Mouse (Mus musculus): ENCODE data around the gene Fitm1. TPM values are rescaled to one million over a fixed set of nuclear protein-coding genes. Genes with fewer than 3 reads are reported as not detected.

Fitm1 gene
- polyA plus RNA-seq, 1 experiment from 2014 or later, result not detected

DNA sequence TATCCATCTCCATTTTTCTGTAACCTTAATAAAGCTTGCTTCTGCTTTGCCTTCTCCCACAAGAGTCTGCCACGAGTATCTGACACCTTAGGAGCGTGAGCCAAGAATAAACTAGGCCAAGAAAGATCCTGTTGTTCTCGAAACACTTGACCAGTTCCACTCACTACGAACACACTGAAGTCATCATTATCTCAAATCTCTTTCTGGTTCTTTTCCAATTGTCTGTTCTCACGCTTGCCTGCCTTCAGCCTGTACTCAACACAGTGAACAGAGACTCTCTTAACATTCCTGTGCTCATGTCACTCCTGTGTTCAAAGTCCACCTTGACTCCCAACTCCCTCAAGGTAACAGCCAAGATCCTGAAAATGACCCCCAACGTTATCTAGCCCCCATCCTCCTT lies 37.9 kb downstream of the Fitm1 start:
- DNase-seq (ENCODE audit: extremely low spot score, low spot score), result no peak
- WGBS, result 84% methylated on average over 6 of the region's 6 CpGs
- H3K4me1 ChIP-seq, result peaks cover 12% of the 10 kb centered on the region
- H3K27ac ChIP-seq, result no peak overlapping the region
- peaks cover 22% of the 10 kb centered on the region for H3K36me3 ChIP-seq (replicated peaks)
- no peak overlapping the region for H3K4me3 ChIP-seq
- H3K9me3 ChIP-seq, result no peaks in the 10 kb centered on the region
- H3K27me3 ChIP-seq (ENCODE audit: poor library complexity, severe bottlenecking), result peaks cover 4% of the 10 kb centered on the region; the same call in 1 of the 2 replicates

DNA sequence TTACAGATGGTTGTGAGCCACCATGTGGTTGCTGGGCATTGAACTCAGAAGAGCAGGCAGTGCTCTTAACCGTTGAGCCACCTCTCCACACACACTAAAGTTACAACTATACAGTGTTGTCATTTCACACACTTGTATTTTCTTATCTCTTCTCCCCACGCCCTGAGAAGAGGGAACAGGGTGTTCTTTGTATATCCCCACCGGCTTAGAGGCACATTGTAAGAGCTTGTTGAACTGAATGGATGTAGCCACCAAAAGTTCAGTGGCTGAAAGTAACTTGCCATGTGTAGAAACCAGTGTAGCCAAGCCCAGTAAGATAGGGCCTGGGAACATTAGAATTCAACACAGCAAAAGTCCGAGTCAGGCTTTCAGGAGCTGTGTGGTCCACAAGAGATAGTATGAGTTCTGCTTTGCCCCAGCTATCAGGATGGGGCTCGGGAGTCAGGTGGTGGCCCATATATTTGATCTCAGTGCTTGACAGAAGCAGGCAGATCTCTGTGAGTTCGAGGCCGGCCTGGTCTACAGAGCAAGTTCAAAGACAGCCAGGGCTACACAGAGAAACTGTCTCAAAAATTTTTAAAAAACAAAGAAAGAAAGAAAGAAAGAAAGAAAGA lies 39.3 kb downstream of the Fitm1 start:
- H3K4me3 ChIP-seq, result no peak overlapping the region
- H3K27me3 ChIP-seq (ENCODE audit: poor library complexity, severe bottlenecking), result peaks cover 13% of the 10 kb centered on the region
- H3K4me1 ChIP-seq, result peaks cover 20% of the 10 kb centered on the region
- 82% methylated on average over 7 of the region's 7 CpGs for WGBS
- H3K27ac ChIP-seq, result no peak overlapping the region
- no peaks in the 10 kb centered on the region for H3K9me3 ChIP-seq
- peaks cover 9% of the 10 kb centered on the region for H3K36me3 ChIP-seq (replicated peaks)
- no peak for DNase-seq (ENCODE audit: extremely low spot score, low spot score)

DNA sequence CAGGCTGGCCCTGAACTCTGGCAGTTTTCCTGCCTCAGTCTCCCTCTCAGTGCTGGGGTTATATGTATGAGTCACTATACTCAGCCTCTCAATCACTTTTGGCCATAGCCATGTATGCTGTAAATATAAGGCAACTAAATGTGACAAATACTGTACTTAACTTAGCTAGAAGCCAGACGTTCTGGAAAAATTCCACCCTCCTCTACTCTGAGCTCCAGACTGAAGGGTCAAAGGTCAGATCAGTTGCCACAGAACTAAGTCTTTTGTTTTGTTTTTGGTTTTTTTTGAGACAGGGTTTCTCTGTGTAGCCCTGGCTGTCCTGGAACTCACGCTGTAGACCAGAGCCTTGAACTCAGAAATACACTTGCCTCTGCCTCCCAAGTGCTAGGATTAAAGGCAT lies 40.5 kb downstream of the Fitm1 start:
- WGBS, result 50% methylated on average over 2 of the region's 2 CpGs
- Histone ChIP-seq H3K4me3 (no peak overlapping the region), H3K27ac (no peak overlapping the region), H3K9me3 (no peaks in the 10 kb centered on the region), H3K36me3 (replicated peaks) (no peaks in the 10 kb centered on the region), H3K27me3 (ENCODE audit: poor library complexity, severe bottlenecking) (peaks cover 13% of the 10 kb centered on the region), H3K4me1 (peaks cover 20% of the 10 kb centered on the region)
- DNase-seq (ENCODE audit: extremely low spot score, low spot score), result no peak

- Histone ChIP-seq H3K27me3 (ENCODE audit: poor library complexity, severe bottlenecking) (peaks cover 13% of the 10 kb centered on the region), H3K4me3 (no peak overlapping the region), H3K27ac (no peak overlapping the region), H3K9me3 (no peaks in the 10 kb centered on the region), H3K4me1 (peaks cover 20% of the 10 kb centered on the region), H3K36me3 (replicated peaks) (no peaks in the 10 kb centered on the region)
- DNase-seq (ENCODE audit: extremely low spot score, low spot score), result no peak
- 89% methylated on average over 2 of the region's 2 CpGs for WGBS
Measured at GRCm38 (mm10) chr14:55616844-55617243, 41.4 kb downstream of the Fitm1 start.

DNA sequence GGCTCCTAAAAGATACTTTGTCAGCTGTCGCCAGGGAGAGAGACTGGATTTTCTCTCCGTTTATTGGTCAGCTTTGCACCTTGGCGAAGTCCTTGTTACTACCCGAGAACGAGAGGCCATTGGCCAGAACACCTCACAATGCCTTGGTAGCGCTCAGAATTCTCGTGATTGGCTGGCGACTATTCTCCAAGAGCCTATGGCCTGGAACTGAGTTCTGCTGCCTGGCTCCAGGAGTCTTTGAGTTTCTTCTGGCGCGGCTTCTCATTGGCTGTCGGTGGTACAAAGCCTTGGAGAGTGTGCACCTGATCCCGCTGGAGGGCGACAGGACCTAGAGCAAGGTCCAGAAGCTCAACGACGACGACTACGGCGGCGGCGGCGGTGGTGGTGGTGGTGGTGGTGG lies 42.4 kb downstream of the Fitm1 start, which contains the start of gene Rec8:
Rec8 (plus strand) TSS at position 216 of the 400 bp plus-strand sequence.
- Histone ChIP-seq H3K27me3 (ENCODE audit: poor library complexity, severe bottlenecking) (peaks cover 13% of the 10 kb centered on the region), H3K4me1 (peaks cover 20% of the 10 kb centered on the region), H3K27ac (peak within 1 kb of the TSS; percentile 42; the same call in 1 of the 2 replicates), H3K9me3 (no peaks in the 10 kb centered on the region), H3K4me3 (peak within 1 kb of the TSS; percentile 36), H3K36me3 (replicated peaks) (no peaks in the 10 kb centered on the region; the same call in 1 of the 2 replicates)
- peak; percentile 63 for DNase-seq (ENCODE audit: extremely low spot score, low spot score)
- WGBS, result 28% methylated on average over 21 of the region's 21 CpGs

GRCm38 (mm10) chr14:55618486-55619195 lies 43.2 kb downstream of the Fitm1 start:
- H3K36me3 ChIP-seq (replicated peaks), result peaks cover 6% of the 10 kb centered on the region
- 59% methylated on average over 22 of the region's 22 CpGs for WGBS
- H3K27me3 ChIP-seq (ENCODE audit: poor library complexity, severe bottlenecking), result peaks cover 13% of the 10 kb centered on the region
- DNase-seq (ENCODE audit: extremely low spot score, low spot score), result no peak
- peaks cover 20% of the 10 kb centered on the region for H3K4me1 ChIP-seq
- 0 out of 2 replicates have a peak overlapping the region, but pooled peaks have one; percentile 42 for H3K27ac ChIP-seq
- peak overlapping the region; percentile 36 for H3K4me3 ChIP-seq
- no peaks in the 10 kb centered on the region for H3K9me3 ChIP-seq

Other genes with a start within 250 kb of the Fitm1 start
- gene Dhrs4, start 96.9 kb upstream of the Fitm1 start, polyA plus RNA-seq (2016; fragmentation: Nextera tagmentation; extraction: Ambion mirVana), result 67.2 and 71.0 TPM in 2 replicates
- gene Carmil3, start 85.0 kb upstream of the Fitm1 start, polyA plus RNA-seq (2016; fragmentation: Nextera tagmentation; extraction: Ambion mirVana), result 5.1 TPM in 2 replicates
- 0.05 and 0.14 TPM in 2 replicates for gene Cpne6, start 65.2 kb upstream of the Fitm1 start, polyA plus RNA-seq (2016; fragmentation: Nextera tagmentation; extraction: Ambion mirVana)
- not detected in 2 replicates for gene Nrl, start 50.6 kb upstream of the Fitm1 start, polyA plus RNA-seq (2016; fragmentation: Nextera tagmentation; extraction: Ambion mirVana)
- 18.3 and 20.0 TPM in 2 replicates for gene Pck2, start 35.4 kb upstream of the Fitm1 start, polyA plus RNA-seq (2016; fragmentation: Nextera tagmentation; extraction: Ambion mirVana)
- gene Dcaf11, start 15.6 kb upstream of the Fitm1 start, polyA plus RNA-seq (2016; fragmentation: Nextera tagmentation; extraction: Ambion mirVana), result 68.1 and 73.3 TPM in 2 replicates
- not detected in 2 replicates for gene A730061H03Rik, start 15.2 kb upstream of the Fitm1 start, polyA plus RNA-seq (2016; fragmentation: Nextera tagmentation; extraction: Ambion mirVana)
- 90.9 and 94.3 TPM in 2 replicates for gene Psme1, start 2.5 kb downstream of the Fitm1 start, polyA plus RNA-seq (2016; fragmentation: Nextera tagmentation; extraction: Ambion mirVana)
- 5.3 and 5.4 TPM in 2 replicates for gene Emc9, start 9.7 kb downstream of the Fitm1 start, polyA plus RNA-seq (2016; fragmentation: Nextera tagmentation; extraction: Ambion mirVana)
- 154 and 171 TPM in 2 replicates for gene Psme2, start 15.5 kb downstream of the Fitm1 start, polyA plus RNA-seq (2016; fragmentation: Nextera tagmentation; extraction: Ambion mirVana)
- 20.5 and 21.3 TPM in 2 replicates for gene Rnf31, start 16.1 kb downstream of the Fitm1 start, polyA plus RNA-seq (2016; fragmentation: Nextera tagmentation; extraction: Ambion mirVana)
- gene Irf9, start 28.0 kb downstream of the Fitm1 start, polyA plus RNA-seq (2016; fragmentation: Nextera tagmentation; extraction: Ambion mirVana), result 7.3 and 7.6 TPM in 2 replicates
- 5.6 and 5.7 TPM in 2 replicates for gene Rec8, start 42.4 kb downstream of the Fitm1 start, polyA plus RNA-seq (2016; fragmentation: Nextera tagmentation; extraction: Ambion mirVana)
- 110 and 123 TPM in 2 replicates for gene Ipo4, start 60.3 kb downstream of the Fitm1 start, polyA plus RNA-seq (2016; fragmentation: Nextera tagmentation; extraction: Ambion mirVana)
- gene Gm49378, start 62.3 kb downstream of the Fitm1 start, polyA plus RNA-seq (2016; fragmentation: Nextera tagmentation; extraction: Ambion mirVana), result 0.98 and 1.00 TPM in 2 replicates
- 78.3 and 78.7 TPM in 2 replicates for gene Tm9sf1, start 68.2 kb downstream of the Fitm1 start, polyA plus RNA-seq (2016; fragmentation: Nextera tagmentation; extraction: Ambion mirVana)
- gene Tssk4, start 74.6 kb downstream of the Fitm1 start, polyA plus RNA-seq (2016; fragmentation: Nextera tagmentation; extraction: Ambion mirVana), result 0.58 and 1.1 TPM in 2 replicates
- 62.4 and 63.7 TPM in 2 replicates for gene Mdp1, start 84.9 kb downstream of the Fitm1 start, polyA plus RNA-seq (2016; fragmentation: Nextera tagmentation; extraction: Ambion mirVana)
- gene Gmpr2, start 96.3 kb downstream of the Fitm1 start, polyA plus RNA-seq (2016; fragmentation: Nextera tagmentation; extraction: Ambion mirVana), result 59.9 and 62.4 TPM in 2 replicates
- 664 and 665 TPM in 2 replicates for gene Nedd8, start 96.5 kb downstream of the Fitm1 start, polyA plus RNA-seq (2016; fragmentation: Nextera tagmentation; extraction: Ambion mirVana)
- 78.8 and 79.7 TPM in 2 replicates for gene Tinf2, start 106.2 kb downstream of the Fitm1 start, polyA plus RNA-seq (2016; fragmentation: Nextera tagmentation; extraction: Ambion mirVana)
- gene Tgm1, start 138.3 kb downstream of the Fitm1 start, polyA plus RNA-seq (2016; fragmentation: Nextera tagmentation; extraction: Ambion mirVana), result 0.26 and 0.44 TPM in 2 replicates
- 30.2 and 31.5 TPM in 2 replicates for gene Rabggta, start 146.6 kb downstream of the Fitm1 start, polyA plus RNA-seq (2016; fragmentation: Nextera tagmentation; extraction: Ambion mirVana)
- 59.1 and 62.5 TPM in 2 replicates for gene Dhrs1, start 170.1 kb downstream of the Fitm1 start, polyA plus RNA-seq (2016; fragmentation: Nextera tagmentation; extraction: Ambion mirVana)
- gene Nop9, start 170.1 kb downstream of the Fitm1 start, polyA plus RNA-seq (2016; fragmentation: Nextera tagmentation; extraction: Ambion mirVana), result 63.0 and 68.4 TPM in 2 replicates
- 0.33 TPM in 1 of 2 replicates, not detected in the other for gene Cideb, start 182.8 kb downstream of the Fitm1 start, polyA plus RNA-seq (2016; fragmentation: Nextera tagmentation; extraction: Ambion mirVana)
- gene Ltb4r2, start 185.8 kb downstream of the Fitm1 start, polyA plus RNA-seq (2016; fragmentation: Nextera tagmentation; extraction: Ambion mirVana), result 0.19 and 0.28 TPM in 2 replicates
- 0.26 TPM in 2 replicates for gene Ltb4r1, start 190.3 kb downstream of the Fitm1 start, polyA plus RNA-seq (2016; fragmentation: Nextera tagmentation; extraction: Ambion mirVana)
- gene Adcy4, start 208.5 kb downstream of the Fitm1 start, polyA plus RNA-seq (2016; fragmentation: Nextera tagmentation; extraction: Ambion mirVana), result 4.6 and 5.4 TPM in 2 replicates
- gene Ripk3, start 213.2 kb downstream of the Fitm1 start, polyA plus RNA-seq (2016; fragmentation: Nextera tagmentation; extraction: Ambion mirVana), result 8.0 and 10.2 TPM in 2 replicates
- 37.9 and 39.1 TPM in 2 replicates for gene Nfatc4, start 247.5 kb downstream of the Fitm1 start, polyA plus RNA-seq (2016; fragmentation: Nextera tagmentation; extraction: Ambion mirVana)

Data from forebrain, embryonic 10.5 days (tissue).